In genomic region chr3:84305010-84305692, GRCm38 (mm10) we compare ENCODE assay signal across 8 mouse cellular contexts. TPM values are rescaled to one million over a fixed set of nuclear protein-coding genes. Genes with fewer than 3 reads are reported as not detected.
DNase-seq lines count a peak whose midpoint lies in the region; ATAC-seq and TF ChIP-seq lines count a peak whose summit lies in the region.

No protein-coding gene starts in this region.

- peak; percentile 43 for DNase-seq in ovary, adult 18-20 months (ENCODE audit: low spot score)
- DNase-seq in ovary, postnatal 14 days (ENCODE audit: low spot score): no peak
- peak; percentile 94 for DNase-seq in embryo, embryonic 11 days
- DNase-seq in layer of hippocampus, postnatal 10 days (ENCODE audit: low spot score in 2 of 2): peak; percentile 61 to 77
- DNase-seq in lung, embryonic 14.5 days: peak; percentile 88
- DNase-seq in thymus, postnatal 4 days: peak; percentile 81

- H3K9ac ChIP-seq in hindbrain, embryonic 12.5 days: peak overlapping the region; percentile 67; the same call in 1 of the 2 replicates
- H3K9ac ChIP-seq in lung, embryonic 14.5 days: no peak overlapping the region

- H3K27ac ChIP-seq in hindbrain, embryonic 12.5 days: peak overlapping the region; percentile 89
- no peak overlapping the region for H3K27ac ChIP-seq in lung, embryonic 14.5 days (ENCODE audit: low read depth)
- H3K27ac ChIP-seq in olfactory bulb, adult 2 months (ENCODE audit: insufficient read depth, low read depth, low read length): peak overlapping the region; percentile 96

- H3K36me3 ChIP-seq in hindbrain, embryonic 12.5 days: no peaks in the 10 kb centered on the region
- no peaks in the 10 kb centered on the region for H3K36me3 ChIP-seq in lung, embryonic 14.5 days (ENCODE audit: insufficient read depth)

- H3K4me2 ChIP-seq in hindbrain, embryonic 12.5 days (replicated peaks): peak overlapping the region; percentile 60
- peak overlapping the region; percentile 74 for H3K4me2 ChIP-seq in lung, embryonic 14.5 days

- no peaks in the 10 kb centered on the region for H3K9me3 ChIP-seq in hindbrain, embryonic 12.5 days (replicated peaks)
- no peaks in the 10 kb centered on the region for H3K9me3 ChIP-seq in lung, embryonic 14.5 days (ENCODE audit: low read depth, low read length)

- H3K4me3 ChIP-seq in hindbrain, embryonic 12.5 days: peak overlapping the region; percentile 44
- H3K4me3 ChIP-seq in lung, embryonic 14.5 days (ENCODE audit: low read depth, low read length): peak overlapping the region; percentile 35
- H3K4me3 ChIP-seq in olfactory bulb, adult 2 months (ENCODE audit: insufficient read depth, low read depth, low read length): peak overlapping the region; percentile 56

- H3K4me1 ChIP-seq in hindbrain, embryonic 12.5 days: peaks cover 46% of the 10 kb centered on the region
- H3K4me1 ChIP-seq in lung, embryonic 14.5 days (ENCODE audit: insufficient read depth): no peaks in the 10 kb centered on the region
- peaks cover 16% of the 10 kb centered on the region for H3K4me1 ChIP-seq in olfactory bulb, adult 2 months (ENCODE audit: control insufficient read depth, insufficient read depth, low read length)

- under 1% methylated on average over 28 of the region's 28 CpGs for WGBS in hindbrain, embryonic 12.5 days
- WGBS in lung, embryonic 14.5 days: 1% methylated on average over 28 of the region's 28 CpGs
- 2% methylated on average over 28 of the region's 28 CpGs for WGBS in olfactory bulb, adult 2 months

- no peak for TF ChIP-seq CTCF in lung, embryonic 14.5 days (IDR thresholded peaks at IDR 0.05; ENCODE audit: low read depth)
- no peak for TF ChIP-seq CTCF in olfactory bulb, adult 2 months (IDR thresholded peaks at IDR 0.05; ENCODE audit: insufficient read depth, low read depth, low read length)

- peak; percentile 95 for ATAC-seq in hindbrain, embryonic 12.5 days (ENCODE audit: low FRiP score)
- peak; percentile 88 for ATAC-seq in lung, embryonic 14.5 days (ENCODE audit: insufficient read depth)

- TF ChIP-seq POLR2A in olfactory bulb, adult 2 months (IDR thresholded peaks at IDR 0.05; ENCODE audit: insufficient read depth, low read depth, low read length): peak; percentile 25; the same call in 1 of the 2 replicates

- H3K27me3 ChIP-seq in hindbrain, embryonic 12.5 days: peaks cover 3% of the 10 kb centered on the region; the same call in 1 of the 2 replicates
- H3K27me3 ChIP-seq in lung, embryonic 14.5 days (ENCODE audit: insufficient read depth, low read length): peaks cover 30% of the 10 kb centered on the region

RNA-seq across cellular contexts. Expression of gene Trim2, which starts 1.5 kb away (rescaled TPM):
- 121 and 125 TPM in 2 replicates for polyA plus RNA-seq in hindbrain, embryonic 12.5 days (2016; fragmentation: Nextera tagmentation; extraction: Ambion mirVana)
- total RNA-seq in layer of hippocampus, postnatal 10 days (2021): 100 to 1,000 TPM; 267 to 271 TPM
- polyA plus RNA-seq in lung, embryonic 14.5 days (2014; fragmentation: Nextera tagmentation; extraction: Ambion mirVana): 25.9 and 27.0 TPM in 2 replicates
- polyA plus RNA-seq in olfactory bulb, adult 2 months (2012; ENCODE audit: insufficient read depth, insufficient read length, low replicate concordance, missing spikeins): 128 TPM in 1 of 2 replicates, not detected in the other
